Mouse (Mus musculus): Measurements from ENCODE around the gene Jam2.

DNA sequence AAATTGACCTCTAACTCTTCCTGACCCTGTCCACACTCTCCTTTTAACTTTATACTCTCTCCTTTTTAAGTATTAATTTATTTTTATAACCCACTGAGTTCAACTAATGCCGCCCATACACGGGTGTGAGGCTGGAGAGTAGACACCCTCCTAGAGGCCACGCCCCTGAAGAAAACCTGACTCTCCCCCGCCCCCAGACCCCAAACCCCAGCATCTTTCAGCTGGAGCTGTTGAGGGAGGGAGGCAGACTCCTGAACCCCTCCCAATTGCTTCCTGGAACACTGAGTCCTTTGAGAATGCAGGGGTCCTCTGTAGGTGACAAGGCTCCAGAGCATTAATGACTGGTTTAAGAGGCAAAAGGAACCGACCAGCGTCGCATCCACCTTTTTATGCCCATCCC lies 11.0 kb downstream of the Jam2 start:
- TF ChIP-seq MAFK (IDR thresholded peaks at IDR 0.05; ENCODE audit: insufficient read depth, low read depth, low read length) (no peak), HCFC1 (IDR thresholded peaks at IDR 0.05; ENCODE audit: borderline replicate concordance, insufficient read depth, low read length) (no peak), ZNF384 (IDR thresholded peaks at IDR 0.05; ENCODE audit: low read depth, low read length) (no peak)
